Mouse (Mus musculus): Measurements from ENCODE around the gene Oprm1.

Gene Oprm1

GRCm38 (mm10) chr10:6890348-6891009 lies 132.2 kb downstream of the Oprm1 start:
- in situ Hi-C loops (cut with MboI, MseI) = loop anchor here (5.0 kb wide), 1 partner anchor 187 kb away; no protein-coding TSS in a partner anchor

GRCm38 (mm10) chr10:6895796-6896195 lies 137.5 kb downstream of the Oprm1 start:
- in situ Hi-C loops (cut with MboI, MseI) = no loop called here

- in situ Hi-C loops (cut with MboI, MseI) = no loop called here
Measured at GRCm38 (mm10) chr10:6896659-6897303, 138.5 kb downstream of the Oprm1 start.

DNA sequence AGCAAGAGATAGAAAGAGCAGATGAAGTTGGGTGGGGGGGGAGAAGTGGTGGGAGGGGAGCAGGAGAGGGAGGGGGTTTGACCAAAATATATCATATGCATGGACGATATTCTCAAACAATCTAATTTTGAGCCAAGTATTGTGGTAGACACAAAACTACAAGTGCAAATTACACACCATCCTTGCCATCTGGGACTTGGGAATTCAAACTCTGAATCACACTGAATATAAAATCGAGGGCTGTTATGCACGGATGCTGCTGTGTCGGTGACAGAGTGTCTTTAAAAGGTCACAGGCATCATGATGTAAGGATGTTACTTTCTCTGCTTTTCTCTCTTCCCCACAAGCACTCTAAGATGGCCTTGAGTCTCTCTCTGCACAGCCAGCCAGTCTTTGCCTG lies 141.8 kb downstream of the Oprm1 start:
- in situ Hi-C loops (cut with MboI, MseI) = no loop called here

GRCm38 (mm10) chr10:6901819-6902393 lies 143.6 kb downstream of the Oprm1 start:
- in situ Hi-C loops (cut with MboI, MseI) = no loop called here

GRCm38 (mm10) chr10:6909763-6910162 lies 151.5 kb downstream of the Oprm1 start:
- in situ Hi-C loops (cut with MboI, MseI) = no loop called here

DNA sequence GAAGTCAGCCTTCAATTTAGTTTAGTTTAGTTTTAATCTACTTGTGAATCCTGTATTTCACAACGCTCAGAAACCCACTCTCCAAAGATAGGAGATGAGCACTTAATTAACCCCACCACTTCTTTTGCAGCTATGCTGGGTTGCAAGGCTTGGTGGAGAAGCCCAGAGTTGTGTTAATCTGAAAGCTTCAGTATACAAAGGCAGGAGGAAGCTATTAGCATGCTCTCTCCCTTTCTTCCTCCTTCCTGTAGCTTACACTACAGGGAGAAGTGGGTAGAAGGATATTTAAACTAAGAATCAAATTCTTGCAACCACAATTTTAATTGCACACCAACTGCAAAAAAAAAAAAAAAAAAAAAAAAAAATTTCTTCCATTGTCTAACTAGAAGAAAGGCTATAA lies 157.7 kb downstream of the Oprm1 start:
- in situ Hi-C loops (cut with MboI, MseI) = no loop called here

- in situ Hi-C loops (cut with MboI, MseI) = no loop called here
Measured at GRCm38 (mm10) chr10:6916545-6917257, 158.4 kb downstream of the Oprm1 start.

DNA sequence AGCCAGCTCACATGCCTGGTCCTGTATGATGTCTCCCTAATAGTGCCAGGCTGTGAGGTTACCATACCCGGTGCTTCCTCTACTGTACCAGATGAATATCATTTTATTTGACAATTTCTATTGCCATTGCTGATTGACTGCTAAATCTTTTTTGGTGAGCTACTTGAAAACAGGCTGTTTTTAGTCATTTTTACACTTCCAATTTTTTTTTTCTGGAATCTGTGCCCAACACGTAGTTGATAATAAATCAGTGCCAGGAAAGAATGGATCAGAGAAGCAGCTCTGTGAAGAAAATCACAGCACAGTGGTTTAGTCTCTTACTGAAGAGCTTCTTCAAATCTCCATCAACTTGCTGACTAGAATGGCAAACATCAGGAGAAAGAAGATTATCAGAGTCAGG lies 168.4 kb downstream of the Oprm1 start:
- in situ Hi-C loops (cut with MboI, MseI) = loop anchor here (10.0 kb wide), 1 partner anchor 1118 kb away; no protein-coding TSS in a partner anchor

DNA sequence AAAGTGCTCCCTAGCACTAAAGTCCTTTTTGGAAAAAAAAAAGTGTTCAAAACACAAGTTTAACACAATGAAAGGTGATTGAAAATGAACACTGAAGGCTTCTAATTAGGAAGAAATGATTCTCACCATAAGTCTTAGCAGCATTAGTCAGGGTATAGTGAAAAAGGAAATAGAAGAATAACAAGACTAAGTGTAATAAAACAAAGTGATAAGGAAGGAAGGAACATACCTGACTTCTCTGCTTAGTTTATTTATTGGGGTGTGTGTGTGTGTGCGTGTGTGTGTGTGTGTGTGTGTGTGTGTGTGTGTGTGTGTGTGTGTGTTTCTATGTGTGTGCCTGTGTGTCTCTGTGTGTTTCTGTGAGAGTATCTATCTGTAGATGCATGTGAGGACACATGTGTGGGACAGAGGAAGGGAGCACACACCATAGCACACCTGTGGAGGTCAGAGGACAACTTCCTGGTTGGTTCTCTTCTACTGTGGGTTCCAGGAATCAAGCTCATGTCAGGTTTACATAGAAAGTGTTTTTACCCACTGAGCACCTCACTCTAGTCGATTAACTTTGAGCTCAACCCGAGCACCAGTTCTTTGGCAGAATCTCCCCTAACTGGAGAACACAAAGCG lies 169.4 kb downstream of the Oprm1 start:
- in situ Hi-C loops (cut with MboI, MseI) = loop anchor here (10.0 kb wide), 1 partner anchor 1117 kb away; no protein-coding TSS in a partner anchor

GRCm38 (mm10) chr10:6928905-6929304 lies 170.6 kb downstream of the Oprm1 start:
- in situ Hi-C loops (cut with MboI, MseI) = loop anchor here (10.0 kb wide), 1 partner anchor 1116 kb away; no protein-coding TSS in a partner anchor

- in situ Hi-C loops (cut with MboI, MseI) = no loop called here
Measured at GRCm38 (mm10) chr10:6930398-6930797, 172.1 kb downstream of the Oprm1 start.

- in situ Hi-C loops (cut with MboI, MseI) = no loop called here
Measured at GRCm38 (mm10) chr10:6930889-6931288, 172.6 kb downstream of the Oprm1 start.

DNA sequence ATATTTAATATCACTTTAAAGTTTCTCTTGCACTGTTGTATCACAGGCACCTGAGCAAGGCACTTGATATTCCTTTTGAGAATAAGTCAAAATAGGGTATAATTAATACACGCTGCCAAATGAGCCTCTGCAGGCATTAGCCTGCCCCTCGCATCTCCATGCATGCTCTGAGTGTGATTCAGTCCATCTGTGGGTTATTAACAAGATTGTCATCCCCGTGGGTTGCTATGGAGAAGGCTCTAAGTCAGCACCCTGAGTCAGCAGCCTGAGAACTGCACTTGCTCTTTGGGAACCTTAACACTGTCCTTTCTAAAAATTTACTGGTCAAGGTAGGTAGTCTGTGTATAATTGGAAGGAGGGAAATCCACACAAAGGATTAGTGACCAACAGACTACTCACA lies 176.5 kb downstream of the Oprm1 start:
- in situ Hi-C loops (cut with MboI, MseI) = no loop called here

DNA sequence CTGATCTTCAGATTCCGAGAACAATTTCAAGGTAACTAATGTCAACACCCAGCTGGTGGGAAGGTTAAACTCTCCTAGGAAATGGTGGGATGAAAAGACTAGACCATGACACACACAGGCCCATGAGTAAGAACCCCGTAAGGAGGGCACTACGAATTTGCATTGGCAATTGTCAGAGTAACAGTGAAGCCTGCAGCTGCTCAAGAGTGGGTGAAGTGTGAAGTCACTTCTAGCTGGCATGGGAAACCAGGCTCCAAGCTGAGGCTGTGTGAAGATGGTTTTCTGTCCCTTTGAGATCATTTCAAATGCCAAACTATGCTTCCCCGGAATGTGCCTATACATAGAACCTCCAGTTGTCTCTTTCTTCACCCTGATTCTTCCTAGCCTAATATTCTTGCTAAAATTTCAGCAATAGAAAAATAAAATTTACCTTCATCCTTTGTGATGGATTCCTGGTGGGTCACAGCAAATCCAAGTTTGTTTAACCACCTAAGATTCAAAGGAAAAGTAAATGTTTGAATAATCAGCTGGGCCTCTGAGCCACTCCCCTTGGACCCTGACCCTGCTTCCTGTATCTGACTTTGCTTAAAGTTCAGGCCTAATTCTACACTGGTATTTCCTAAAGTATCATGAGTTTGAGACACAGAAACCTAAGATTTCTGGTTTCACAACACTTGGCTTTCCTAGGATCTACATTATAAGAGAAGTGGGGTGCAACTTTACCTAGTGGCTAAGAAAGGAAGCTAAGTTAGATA lies 178.5 kb downstream of the Oprm1 start:
- in situ Hi-C loops (cut with MboI, MseI) = no loop called here

- in situ Hi-C loops (cut with MboI, MseI) = no loop called here
Measured at GRCm38 (mm10) chr10:6953115-6953514, 194.8 kb downstream of the Oprm1 start.

- in situ Hi-C loops (cut with MboI, MseI) = no loop called here
Measured at GRCm38 (mm10) chr10:6954533-6954932, 196.2 kb downstream of the Oprm1 start.

GRCm38 (mm10) chr10:6956357-6956756 lies 198.1 kb downstream of the Oprm1 start:
- in situ Hi-C loops (cut with MboI, MseI) = no loop called here

DNA sequence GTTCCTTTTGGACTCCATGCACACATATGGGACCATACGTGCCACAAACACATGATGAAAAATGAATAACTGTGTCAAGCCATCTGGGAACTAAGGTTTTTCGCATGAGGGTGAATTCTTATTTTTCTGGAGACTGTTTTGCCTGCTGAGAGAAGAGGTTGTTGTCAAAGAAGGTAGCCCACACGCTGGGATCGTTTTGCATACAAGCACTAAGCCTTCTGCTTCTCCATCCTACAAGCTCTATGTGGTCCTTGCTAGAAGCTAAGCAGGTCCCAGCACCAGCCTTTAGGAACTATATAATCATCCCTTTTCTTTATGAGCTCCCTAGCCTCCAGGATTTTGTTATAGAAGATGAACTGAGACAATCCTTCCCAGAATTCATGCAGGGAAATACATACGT lies 200.5 kb downstream of the Oprm1 start:
- in situ Hi-C loops (cut with MboI, MseI) = no loop called here

DNA sequence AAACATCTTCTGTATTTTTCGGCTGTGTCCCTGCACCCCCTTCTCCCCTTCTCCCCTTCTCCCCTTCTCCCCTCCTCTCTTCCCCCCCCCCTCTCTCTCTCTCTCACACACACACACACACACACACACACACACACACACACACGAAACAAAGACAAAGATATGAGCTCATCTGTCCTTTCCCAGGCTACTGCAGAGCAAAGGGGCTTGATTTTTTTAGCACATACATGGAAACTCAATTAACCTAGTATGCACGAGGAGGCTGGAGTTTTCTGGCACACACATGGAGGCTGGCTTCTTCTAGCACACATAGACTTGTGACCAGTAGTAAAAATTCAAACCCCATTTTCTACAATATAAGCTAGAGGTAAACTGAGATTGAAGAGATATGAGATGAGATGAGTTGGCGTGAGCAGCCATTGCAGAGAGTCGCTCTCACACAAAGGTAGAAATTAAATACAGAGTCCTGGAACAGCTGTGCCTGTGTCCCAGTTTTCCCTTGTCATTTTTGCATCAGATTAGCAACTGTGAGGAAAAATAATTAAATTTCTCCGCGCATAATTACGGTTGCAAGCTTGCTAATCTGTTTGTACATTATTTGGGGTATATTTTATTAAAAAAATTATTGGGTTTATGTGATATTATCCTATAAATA lies 209.4 kb downstream of the Oprm1 start:
- in situ Hi-C loops (cut with MboI, MseI) = loop anchor here (10.0 kb wide), 1 partner anchor 1537 kb away; no protein-coding TSS in a partner anchor

Measured in T-helper 1 cell (primary cell).